Mouse (Mus musculus): ENCODE data around the gene Mmp2. TPM values are rescaled to one million over a fixed set of nuclear protein-coding genes. Genes with fewer than 3 reads are reported as not detected.
A peak's percentile ranks its signal among the peaks of the same experiment; 100 is the strongest.
"Not testable (repeated sequence)": the region's sequence is repeated elsewhere in the genome, so short reads cannot be mapped to it uniquely, and the experiment has no call there.

The Mmp2 gene
- total RNA-seq (2021) = 100 to 1,000 TPM; 187 to 198 TPM

DNA sequence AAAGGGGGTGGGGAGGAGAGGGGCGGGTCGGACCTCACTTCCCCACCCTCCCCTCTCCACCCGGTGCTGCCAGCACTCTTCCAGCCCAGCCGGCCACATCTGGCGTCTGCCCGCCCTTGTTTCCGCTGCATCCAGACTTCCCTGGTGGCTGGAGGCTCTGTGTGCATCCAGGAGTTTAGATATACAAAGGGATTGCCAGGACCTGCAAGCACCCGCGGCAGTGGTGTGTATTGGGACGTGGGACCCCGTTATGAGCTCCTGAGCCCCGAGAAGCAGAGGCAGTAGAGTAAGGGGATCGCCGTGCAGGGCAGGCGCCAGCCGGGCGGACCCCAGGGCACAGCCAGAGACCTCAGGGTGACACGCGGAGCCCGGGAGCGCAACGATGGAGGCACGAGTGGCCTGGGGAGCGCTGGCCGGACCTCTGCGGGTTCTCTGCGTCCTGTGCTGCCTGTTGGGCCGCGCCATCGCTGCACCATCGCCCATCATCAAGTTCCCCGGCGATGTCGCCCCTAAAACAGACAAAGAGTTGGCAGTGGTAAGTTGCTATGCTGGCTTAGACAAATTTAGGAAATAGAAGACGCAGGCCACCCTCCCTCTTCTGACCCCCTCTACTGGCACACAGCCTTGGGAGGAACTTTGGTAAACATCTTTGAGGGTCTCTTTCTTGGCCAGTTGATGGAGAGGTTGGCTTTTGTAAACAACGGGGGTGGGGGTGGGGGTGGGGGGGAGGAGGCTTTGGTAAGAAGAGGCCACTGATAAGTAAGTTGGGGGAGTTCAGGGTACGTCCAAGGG lies at the start of gene Mmp2:
Gene Mmp2 (plus strand): TSS at position 49 of the 792 bp plus-strand sequence.
- peak; percentile 80 for DNase-seq
- intact Hi-C loops (cut with DNase I) = no loop called here

DNA sequence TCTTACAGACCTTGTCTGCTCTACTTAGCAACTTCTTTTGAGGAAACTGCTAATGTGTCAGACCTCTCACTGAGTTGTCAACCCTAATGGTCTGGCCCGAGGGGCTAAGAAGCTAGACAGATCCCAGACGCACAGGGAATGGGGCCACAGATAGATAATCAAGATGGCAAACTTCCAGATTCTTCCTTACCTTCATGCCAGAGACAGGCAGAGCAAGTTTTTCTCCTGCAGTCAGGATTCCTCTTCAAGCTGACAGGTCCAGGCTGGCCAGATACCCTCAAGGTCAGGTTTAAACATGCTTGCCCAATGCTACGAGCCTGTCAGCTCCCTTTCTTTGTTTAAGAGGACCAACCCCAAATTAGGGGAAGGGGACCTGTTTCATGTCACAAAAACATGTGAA lies 46.1 kb upstream of the Mmp2 start:
- intact Hi-C loops (cut with DNase I) = no loop called here
- no peak for DNase-seq

DNA sequence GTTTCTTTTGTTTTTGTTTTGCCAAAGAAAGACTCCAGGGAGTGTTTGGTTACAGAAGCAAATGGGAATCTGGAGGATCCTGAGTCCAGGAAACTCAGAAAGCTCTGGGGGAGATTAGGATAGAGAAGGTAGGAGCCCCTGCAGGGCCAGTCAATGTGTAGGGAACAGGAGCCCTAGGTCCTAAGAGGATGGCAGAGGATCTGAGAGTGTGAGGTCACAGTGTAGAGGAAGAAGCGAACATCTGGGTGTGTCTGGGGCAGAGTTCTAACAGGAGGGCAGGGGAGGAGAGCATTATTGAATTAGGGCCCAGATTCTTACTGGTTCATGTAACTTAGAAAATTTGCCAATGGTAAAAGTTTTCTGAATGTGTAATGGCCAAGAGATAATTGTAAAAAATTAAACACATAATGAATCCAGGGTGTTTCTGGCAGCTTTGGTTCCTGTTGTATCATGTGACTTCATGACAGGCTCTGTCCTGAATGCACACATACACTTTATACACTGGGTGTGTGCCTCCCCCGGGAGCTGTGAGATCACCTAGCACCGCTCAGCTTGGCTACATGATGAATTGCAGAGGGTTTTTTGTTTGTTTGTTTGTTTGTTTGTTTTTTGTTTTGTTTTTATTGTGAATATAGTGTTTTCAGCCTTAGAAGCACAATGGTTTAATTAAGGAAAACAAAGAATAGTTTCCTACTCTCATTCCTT lies 43.0 kb upstream of the Mmp2 start:
- intact Hi-C loops (cut with DNase I) = no loop called here
- peak; percentile 10 to 14 for DNase-seq

DNA sequence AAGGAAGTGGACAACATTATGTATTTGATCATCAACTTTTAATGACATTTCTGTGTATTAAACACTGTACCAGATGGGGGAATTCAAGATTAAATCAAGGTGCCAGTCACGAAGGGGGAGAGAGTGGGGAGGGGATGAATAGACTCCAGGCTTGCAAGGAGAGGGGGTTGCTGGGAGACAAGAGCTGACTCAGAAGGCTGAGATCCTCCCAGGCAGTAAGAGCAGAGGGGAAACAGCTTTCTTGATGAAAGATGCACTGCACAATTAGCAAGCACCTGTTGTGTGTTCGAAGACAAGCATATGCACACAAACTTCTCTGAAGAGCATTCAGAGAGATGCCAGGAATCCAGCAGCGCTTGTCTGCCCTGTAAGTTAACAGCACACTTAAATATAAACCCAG lies 36.3 kb upstream of the Mmp2 start:
- DNase-seq = no peak

DNA sequence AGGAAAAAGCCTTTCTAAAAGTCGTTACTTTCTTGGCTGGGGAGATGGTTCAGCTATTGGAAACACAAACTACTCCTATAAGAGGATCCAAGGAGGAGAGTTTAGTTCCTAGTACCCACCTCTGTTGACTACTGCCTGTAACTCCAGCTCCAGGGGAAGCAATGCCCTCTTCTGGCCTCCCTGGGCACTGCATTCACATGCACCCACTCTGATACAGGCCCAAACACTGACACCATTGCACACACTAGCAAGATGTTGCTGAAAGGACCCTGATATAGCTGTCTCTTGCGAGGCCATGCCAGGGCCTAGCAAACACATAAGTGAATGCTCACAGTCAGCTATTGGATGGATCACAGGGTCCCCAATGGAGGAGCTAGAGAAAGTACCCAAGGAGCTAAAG lies 35.1 kb upstream of the Mmp2 start:
- intact Hi-C loops (cut with DNase I); DNase-seq: not testable (repeated sequence)

More for the DNA sequence above, 36.3 kb upstream of the Mmp2 start:
- intact Hi-C loops (cut with DNase I) = no loop called here

DNA sequence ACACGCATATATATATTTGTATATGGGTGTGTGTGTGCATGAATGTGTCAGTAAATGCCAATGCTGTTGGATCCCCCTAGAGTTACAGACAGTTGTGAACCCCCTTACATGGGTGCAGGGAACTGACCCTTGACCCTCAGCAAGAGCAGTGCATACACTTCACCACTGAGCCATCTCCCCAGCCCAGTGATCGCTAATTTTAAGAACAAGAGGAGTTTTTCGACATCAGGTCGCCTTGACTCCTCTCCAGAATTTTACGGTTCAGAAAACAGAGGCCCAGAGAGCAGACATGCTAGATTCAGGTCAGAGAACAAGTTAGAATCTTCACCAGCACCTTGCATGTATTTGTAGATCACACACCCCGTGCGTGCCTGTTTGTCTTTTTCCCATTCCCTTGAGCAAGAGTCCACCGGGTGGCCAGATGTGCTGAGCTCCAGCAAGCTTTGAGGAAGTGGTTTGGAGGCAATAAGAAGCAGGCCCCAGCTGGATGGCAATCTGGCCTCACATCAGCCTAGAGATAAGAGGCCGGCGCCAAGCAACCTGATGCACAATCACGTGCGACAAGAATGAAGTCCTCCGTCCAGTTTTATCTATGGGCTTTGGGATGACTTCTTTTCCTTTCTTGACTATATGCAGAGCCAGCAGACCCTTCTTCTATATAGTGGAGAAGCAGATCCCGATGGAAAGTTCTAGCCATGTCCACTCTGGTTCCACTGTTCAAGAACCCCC lies 33.1 kb upstream of the Mmp2 start:
- DNase-seq = no peak

DNA sequence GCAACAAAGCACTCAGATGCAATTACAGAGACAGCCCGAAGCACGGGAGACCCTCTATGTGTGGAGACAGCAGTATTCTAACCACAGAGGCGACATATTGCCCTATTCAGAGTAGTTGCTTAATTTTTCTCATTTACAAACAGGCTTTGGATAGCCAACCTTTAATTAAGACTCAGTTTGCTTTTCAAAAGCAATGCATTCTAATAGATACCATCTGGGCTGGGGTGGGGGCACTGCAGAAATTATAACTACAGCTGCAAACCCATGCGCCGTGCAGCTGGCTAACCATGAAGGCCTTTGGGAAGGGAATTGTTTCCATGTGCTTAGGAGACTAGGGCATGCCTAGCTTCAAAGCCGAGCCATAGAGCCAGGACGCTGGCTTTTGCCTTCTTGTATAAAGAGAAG lies 29.6 kb upstream of the Mmp2 start:
- intact Hi-C loops (cut with DNase I) = no loop called here

More for the DNA sequence above, 33.1 kb upstream of the Mmp2 start:
- intact Hi-C loops (cut with DNase I) = no loop called here

DNA sequence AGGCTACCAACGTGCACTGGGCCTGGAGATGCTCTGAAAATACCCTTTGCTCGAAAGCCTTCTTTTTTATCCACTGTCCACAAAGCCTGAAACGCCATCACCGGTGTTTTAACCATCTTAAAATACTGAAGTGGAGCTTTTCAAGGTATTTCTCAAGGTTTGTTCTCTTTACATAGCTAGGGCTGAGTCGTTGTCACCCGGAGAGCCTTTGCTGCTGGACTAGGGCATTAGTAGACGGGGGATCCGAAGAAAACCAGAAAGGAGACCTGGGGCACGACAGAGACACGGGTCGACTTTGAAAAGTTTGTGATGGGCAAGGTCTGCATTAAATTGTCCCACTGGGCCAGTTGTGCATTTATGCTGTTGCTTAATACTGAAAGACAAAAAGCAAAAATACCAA lies 27.7 kb upstream of the Mmp2 start:
- intact Hi-C loops (cut with DNase I) = no loop called here

More for the DNA sequence above, 29.6 kb upstream of the Mmp2 start:
- no peak for DNase-seq

DNA sequence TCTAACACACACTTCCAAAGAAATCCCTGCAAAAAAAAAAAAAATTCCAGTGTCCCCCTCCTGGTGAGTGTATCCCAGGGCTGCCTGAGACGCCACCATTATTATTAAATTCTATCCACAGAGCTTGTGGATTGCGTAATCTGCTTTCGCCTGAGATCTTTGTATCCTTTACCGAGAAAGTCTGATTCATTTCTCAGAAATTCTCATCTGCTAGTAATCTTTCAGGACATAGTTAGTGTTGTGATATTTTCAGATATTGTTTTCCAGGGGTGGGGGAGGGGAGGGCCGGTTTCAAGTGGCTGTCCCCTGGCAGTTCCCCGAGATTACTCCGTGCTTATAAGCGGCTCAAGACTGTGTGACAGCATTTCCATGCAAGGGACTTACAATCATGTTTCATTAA lies 25.9 kb upstream of the Mmp2 start:
- intact Hi-C loops (cut with DNase I) = no loop called here
- DNase-seq = no peak

More for the DNA sequence above, 27.7 kb upstream of the Mmp2 start:
- DNase-seq = no peak

DNA sequence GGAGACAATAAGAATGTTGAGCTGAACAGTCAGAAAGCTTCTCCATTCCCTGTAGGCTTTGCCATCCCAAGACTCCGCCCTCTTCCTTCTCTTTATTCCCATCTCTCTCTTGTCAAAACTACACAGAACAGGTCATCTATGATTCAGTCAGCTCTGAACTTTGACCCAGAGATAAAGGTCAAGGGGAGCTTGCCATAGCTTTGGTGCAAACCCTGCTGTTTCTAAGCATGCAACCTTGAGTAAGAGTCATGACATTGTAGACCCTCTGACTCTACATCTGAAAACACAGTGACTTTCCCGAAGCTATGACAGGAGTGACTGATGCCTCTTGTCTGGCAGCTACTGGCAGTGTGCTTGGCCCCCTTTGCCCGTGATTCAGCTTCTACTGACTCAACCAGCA lies 24.5 kb upstream of the Mmp2 start:
- DNase-seq = no peak
- intact Hi-C loops (cut with DNase I) = no loop called here

DNA sequence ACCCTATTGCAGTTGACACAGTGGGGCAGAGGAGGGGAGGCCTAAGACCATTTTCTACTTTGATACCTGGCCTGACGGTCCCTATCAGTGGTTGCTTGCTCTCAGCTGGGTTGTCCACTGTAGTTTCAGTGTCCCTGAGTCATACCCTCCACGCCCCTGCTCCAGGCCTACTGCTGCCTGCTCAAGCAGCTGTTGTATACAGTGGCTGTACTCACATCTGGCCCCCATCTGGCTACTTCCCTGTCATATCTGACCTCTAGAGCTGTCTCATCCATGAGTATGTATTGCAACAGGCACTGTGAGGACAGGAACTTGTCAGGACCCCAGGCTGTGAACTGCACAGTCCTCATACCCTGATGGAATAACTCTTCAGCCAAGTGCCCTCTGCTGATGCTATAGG lies 14.3 kb upstream of the Mmp2 start:
- intact Hi-C loops (cut with DNase I) = no loop called here
- no peak for DNase-seq

DNA sequence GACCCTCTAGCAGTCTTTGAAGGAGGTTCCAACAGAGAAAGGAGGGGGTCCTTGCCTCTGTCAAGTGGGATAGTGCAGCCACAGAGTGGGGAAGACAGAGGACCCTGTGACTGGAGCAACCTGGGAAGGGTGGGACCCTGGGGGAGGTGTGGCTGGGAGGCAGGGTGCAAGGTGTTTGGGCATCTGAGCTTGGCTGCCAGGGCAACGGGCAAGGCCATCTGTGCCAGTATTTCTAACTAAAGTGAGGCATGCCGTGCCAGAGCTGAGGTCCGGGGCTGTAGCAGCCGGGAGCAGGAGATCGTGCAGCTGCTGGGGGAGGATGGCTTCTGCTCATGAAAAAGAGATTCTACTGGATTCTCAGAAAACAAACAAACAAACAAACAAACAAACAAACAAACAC lies 11.4 kb upstream of the Mmp2 start:
- intact Hi-C loops (cut with DNase I) = no loop called here
- no peak for DNase-seq

DNA sequence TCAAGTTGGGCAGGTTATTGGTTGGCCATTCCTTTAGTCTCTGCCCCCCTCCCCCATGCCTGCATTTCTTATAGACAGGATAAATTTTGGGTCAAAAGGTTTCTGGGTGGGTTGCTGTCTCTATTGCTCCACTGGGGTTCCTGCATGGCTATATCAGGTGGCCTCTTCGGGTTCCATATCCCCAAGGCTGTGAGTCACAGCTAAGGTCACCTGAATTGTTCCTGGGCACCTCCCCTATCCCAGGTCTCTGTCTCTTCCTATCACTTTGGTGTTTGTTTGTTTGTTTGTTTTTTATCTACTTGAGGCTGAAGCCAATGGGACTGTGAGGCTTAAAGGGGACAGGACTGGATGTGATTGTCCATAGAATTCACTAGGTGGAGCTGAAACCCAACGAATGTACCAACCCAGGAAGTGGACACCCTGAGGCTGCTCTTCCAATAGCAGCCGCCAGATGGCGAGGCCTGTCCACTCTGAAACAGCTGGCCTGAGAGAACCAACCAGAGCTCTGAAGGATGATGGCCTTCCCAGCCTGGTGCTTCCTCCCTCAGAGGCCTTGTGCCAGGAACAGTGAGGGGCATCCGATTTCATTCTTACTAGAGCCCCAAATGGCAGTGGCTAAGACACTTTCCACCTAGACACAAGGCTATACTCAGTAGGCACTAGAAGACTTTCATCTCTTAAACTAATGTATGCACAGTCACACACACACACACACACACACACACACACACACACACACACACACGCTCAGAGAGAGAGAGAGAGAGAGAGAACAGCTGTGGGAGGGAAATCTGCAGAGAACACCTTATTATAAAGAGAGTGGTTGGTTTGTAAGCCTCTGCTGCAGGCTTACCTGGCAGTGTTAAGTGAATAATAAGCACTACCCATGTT lies 8.9 kb upstream of the Mmp2 start:
- intact Hi-C loops (cut with DNase I) = loop anchor here (1.0 to 2.0 kb wide), 3 partner anchors 65 to 279 kb away; no protein-coding TSS in a partner anchor
- peak; percentile 93 to 96 for DNase-seq

DNA sequence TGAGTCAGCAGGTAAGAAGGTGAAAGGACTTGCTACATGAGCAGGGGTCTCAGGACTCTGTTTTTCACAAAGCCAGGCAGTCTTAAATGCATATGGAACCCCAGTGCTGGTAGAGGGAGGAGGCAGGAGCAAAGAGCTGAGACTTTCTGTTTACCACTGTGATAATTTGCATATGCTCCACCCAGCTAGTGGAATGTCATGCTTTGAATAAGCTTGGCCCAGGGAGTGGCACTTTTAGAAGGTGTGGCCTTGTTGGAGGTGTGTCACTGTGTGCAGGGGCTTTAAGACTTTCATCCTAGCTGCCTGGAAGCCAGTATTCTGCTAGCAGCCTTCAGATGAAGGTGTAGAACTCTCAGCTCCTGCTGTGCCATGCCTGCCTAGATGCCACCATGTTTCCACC lies 5.9 kb upstream of the Mmp2 start:
- no peak for DNase-seq
- intact Hi-C loops (cut with DNase I) = no loop called here

DNA sequence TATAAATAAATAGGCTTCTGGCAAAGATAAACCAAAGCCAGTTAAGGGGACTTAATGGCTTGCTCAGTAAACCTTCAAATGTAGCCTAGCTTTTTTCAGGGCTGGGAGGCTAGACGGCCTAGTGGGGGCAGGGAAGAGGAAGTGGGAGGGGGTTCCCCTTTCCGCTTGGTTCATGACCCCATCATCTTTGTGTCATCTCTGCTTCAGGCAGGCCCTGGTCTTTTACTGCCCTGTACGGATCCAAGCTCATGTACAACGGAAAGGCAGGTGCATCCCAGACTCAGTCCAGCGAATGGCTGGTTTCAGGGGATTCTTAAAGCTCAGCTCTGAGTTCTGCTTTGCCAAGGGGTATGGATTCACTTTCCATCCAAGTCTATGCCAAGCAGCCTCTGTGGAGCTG lies 4.7 kb upstream of the Mmp2 start:
- intact Hi-C loops (cut with DNase I) = no loop called here
- no peak for DNase-seq

DNA sequence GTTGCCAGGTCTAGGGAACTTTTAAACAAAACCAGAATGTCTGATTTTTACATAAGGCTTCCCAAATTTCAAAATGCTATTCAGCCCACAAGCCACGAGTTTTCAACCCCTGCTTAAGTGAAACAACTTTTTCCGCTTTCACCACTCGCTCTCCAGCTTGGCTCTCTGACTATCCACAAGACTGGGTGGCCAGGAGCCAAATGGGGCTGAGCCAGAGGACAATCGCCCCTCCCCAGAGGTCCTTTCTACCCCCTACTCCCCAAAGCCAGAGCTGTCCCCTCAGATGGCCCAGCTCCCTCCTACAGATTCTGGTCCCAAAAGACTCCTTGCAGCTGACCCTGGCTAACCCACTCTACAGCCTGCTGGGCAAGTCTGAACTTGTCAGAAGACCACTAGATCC lies 1.1 kb upstream of the Mmp2 start:
- intact Hi-C loops (cut with DNase I) = no loop called here
- peak; percentile 69 to 70 for DNase-seq

DNA sequence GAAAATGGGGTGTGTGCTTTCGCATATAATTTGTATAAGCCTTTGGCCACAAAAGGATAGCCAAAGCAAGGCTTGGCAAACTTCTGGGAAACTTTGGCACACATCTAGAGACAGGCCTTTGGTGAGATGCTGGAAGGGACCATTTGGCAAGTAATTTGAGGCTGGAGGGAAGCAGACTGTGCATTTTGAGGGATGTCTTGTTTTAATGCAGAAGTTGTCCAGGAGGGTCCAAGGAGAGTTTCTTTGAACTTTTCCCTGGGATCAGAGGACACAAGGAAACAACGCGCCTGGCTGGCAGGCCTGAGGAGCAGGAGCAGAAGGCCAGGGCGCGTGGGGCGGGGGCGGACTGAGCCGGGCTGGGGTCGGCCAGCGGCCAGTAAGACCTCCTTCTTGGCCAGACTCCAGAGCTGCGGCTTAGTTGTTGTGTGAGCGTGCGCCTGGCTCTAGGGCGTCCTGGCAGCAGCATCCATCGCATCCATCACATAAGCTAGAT lies 1.2 kb downstream of the Mmp2 start:
- intact Hi-C loops (cut with DNase I) = no loop called here
- peak; percentile 71 to 75 for DNase-seq

DNA sequence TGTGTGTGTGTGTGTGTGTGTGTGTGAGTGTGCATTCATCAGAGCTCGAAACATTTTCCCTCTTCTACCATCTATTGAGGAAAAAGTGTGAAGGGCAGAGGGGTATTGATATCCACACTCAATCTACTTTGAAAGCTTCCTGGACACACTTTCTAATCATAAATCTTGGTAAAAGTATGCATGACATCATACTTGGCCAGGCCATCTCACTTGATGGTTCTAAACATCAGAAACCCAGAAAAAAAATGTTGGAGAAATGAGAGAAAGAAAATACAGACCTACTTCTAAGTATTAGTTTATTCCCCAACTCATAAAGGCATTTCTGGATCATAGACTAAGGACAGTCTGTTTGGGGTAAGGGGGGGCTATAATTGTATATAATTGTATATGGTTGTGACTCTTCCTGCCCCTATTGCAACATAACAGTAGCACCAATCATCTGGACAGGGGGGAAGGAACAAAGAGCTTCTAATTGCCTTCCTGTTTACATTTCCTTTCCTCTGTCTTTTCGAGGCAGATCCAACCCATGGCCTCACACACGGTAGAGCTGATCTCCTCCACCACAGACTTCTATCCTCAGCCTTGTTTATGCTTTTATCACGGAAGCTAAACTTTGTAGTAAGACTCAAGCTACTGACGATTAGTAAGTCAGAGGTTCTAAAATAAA lies 7.1 kb downstream of the Mmp2 start:
- intact Hi-C loops (cut with DNase I) = no loop called here

DNA sequence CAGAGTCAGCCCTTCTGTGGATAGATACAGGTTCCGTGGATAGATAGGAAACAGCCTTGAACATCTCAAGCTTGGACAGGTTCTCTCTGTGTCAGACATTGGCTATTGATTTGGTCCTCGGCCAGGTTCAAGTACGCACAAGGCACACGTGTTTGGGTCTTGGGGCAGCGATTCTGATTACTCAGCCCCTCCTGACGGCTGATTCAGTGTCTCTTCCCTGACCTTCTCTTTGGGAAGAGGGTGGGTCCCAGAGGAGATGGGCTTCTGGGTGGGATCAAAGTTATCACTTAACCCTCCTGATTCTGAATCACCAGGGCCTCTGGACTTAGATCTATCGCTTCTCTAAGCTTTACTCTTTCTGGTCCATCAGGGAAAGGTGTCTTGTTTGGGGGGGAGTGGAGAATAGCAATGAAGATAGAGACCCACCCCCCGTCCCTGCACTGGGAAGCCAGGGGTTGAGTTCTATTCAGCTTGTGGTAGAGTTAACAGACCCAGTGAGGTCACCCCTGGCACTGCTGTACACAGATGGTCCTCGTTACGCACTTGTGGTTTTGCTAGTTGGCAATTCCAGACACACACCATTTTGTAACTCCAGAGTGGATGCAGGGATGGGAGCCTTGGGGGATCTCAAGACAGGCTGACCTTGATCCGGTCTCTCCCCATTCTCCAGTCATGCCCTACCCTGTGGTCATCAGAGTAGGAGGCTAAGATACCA lies 7.9 kb downstream of the Mmp2 start:
- DNase-seq = no peak
- intact Hi-C loops (cut with DNase I) = no loop called here

More for the DNA sequence above, 7.1 kb downstream of the Mmp2 start:
- no peak for DNase-seq

All from heart, postnatal 10 days (tissue).